Mouse (Mus musculus): ENCODE data around the gene Nek8. TPM values are rescaled to one million over a fixed set of nuclear protein-coding genes. Genes with fewer than 3 reads are reported as not detected.
A peak's percentile ranks its signal among the peaks of the same experiment; 100 is the strongest.
"Not testable (repeated sequence)": the region's sequence is repeated elsewhere in the genome, so short reads cannot be mapped to it uniquely, and the experiment has no call there.

The Nek8 gene
- polyA plus RNA-seq, 1 experiment from 2014 or later = 17.5 TPM

GRCm38 (mm10) chr11:78153778-78154177, 22.7 kb downstream of the Nek8 start:
- no peaks in the 10 kb centered on the region for H3K9me3 ChIP-seq
- peaks cover 86% of the 10 kb centered on the region for H3K36me3 ChIP-seq
- 0 out of 2 replicates have a peak, but pooled peaks cover 5% of the 10 kb centered on the region for H3K4me1 ChIP-seq
- no peaks in the 10 kb centered on the region for H3K27me3 ChIP-seq
- no peak overlapping the region for H3K4me2 ChIP-seq (replicated peaks)
- ATAC-seq (ENCODE audit: insufficient number of reproducible peaks, insufficient read depth, low FRiP score, low TSS enrichment) = peak; percentile 64; the same call in 1 of the 2 replicates
- 91% methylated on average over 13 of the region's 13 CpGs for WGBS
- no peak overlapping the region for H3K4me3 ChIP-seq
- H3K9ac ChIP-seq = no peak overlapping the region
- H3K27ac ChIP-seq = 0 out of 2 replicates have a peak overlapping the region, but pooled peaks have one; percentile 1

GRCm38 (mm10) chr11:78152299-78153231, 23.9 kb downstream of the Nek8 start:
- no peak for ATAC-seq (ENCODE audit: insufficient number of reproducible peaks, insufficient read depth, low FRiP score, low TSS enrichment)
- Histone ChIP-seq H3K9me3 (no peaks in the 10 kb centered on the region), H3K9ac (no peak overlapping the region), H3K27ac (no peak overlapping the region), H3K4me1 (0 out of 2 replicates have a peak, but pooled peaks cover 5% of the 10 kb centered on the region), H3K36me3 (peaks cover 85% of the 10 kb centered on the region), H3K4me3 (no peak overlapping the region), H3K27me3 (no peaks in the 10 kb centered on the region), H3K4me2 (replicated peaks) (no peak overlapping the region)
- WGBS = 70% methylated on average over 9 of the region's 9 CpGs

- no peak for ATAC-seq (ENCODE audit: insufficient number of reproducible peaks, insufficient read depth, low FRiP score, low TSS enrichment)
- no peaks in the 10 kb centered on the region for H3K9me3 ChIP-seq
- 0 out of 2 replicates have a peak, but pooled peaks cover 5% of the 10 kb centered on the region for H3K4me1 ChIP-seq
- 22% methylated on average over 1 of the region's 1 CpGs for WGBS
- peaks cover 86% of the 10 kb centered on the region for H3K36me3 ChIP-seq
- no peak overlapping the region for H3K4me2 ChIP-seq (replicated peaks)
- no peaks in the 10 kb centered on the region for H3K27me3 ChIP-seq
- no peak overlapping the region for H3K27ac ChIP-seq
- no peak overlapping the region for H3K9ac ChIP-seq
- H3K4me3 ChIP-seq = no peak overlapping the region
Observed at GRCm38 (mm10) chr11:78151161-78151560, 25.3 kb downstream of the Nek8 start.

GRCm38 (mm10) chr11:78146707-78147543, 29.6 kb downstream of the Nek8 start:
- H3K9ac ChIP-seq = no peak overlapping the region
- ATAC-seq (ENCODE audit: insufficient number of reproducible peaks, insufficient read depth, low FRiP score, low TSS enrichment) = no peak
- peaks cover 76% of the 10 kb centered on the region for H3K36me3 ChIP-seq
- no peaks in the 10 kb centered on the region for H3K9me3 ChIP-seq
- H3K4me2 ChIP-seq (replicated peaks) = no peak overlapping the region
- WGBS = 77% methylated on average over 6 of the region's 6 CpGs
- H3K27ac ChIP-seq = 0 out of 2 replicates have a peak overlapping the region, but pooled peaks have one; percentile 31
- H3K4me3 ChIP-seq = no peak overlapping the region
- H3K4me1 ChIP-seq = no peaks in the 10 kb centered on the region
- no peaks in the 10 kb centered on the region for H3K27me3 ChIP-seq

GRCm38 (mm10) chr11:78146168-78146567, 30.3 kb downstream of the Nek8 start:
- WGBS = 83% methylated on average over 5 of the region's 5 CpGs
- H3K9ac ChIP-seq = no peak overlapping the region
- H3K9me3 ChIP-seq = no peaks in the 10 kb centered on the region
- H3K27ac ChIP-seq = 0 out of 2 replicates have a peak overlapping the region, but pooled peaks have one; percentile 31
- no peaks in the 10 kb centered on the region for H3K4me1 ChIP-seq
- no peak for ATAC-seq (ENCODE audit: insufficient number of reproducible peaks, insufficient read depth, low FRiP score, low TSS enrichment)
- no peaks in the 10 kb centered on the region for H3K27me3 ChIP-seq
- H3K4me2 ChIP-seq (replicated peaks) = no peak overlapping the region
- no peak overlapping the region for H3K4me3 ChIP-seq
- peaks cover 70% of the 10 kb centered on the region for H3K36me3 ChIP-seq

- H3K9me3 ChIP-seq = no peaks in the 10 kb centered on the region
- no peaks in the 10 kb centered on the region for H3K27me3 ChIP-seq
- no peak overlapping the region for H3K4me3 ChIP-seq
- no peak overlapping the region for H3K9ac ChIP-seq
- H3K27ac ChIP-seq = no peak overlapping the region
- peaks cover 48% of the 10 kb centered on the region for H3K36me3 ChIP-seq
- no peak for ATAC-seq (ENCODE audit: insufficient number of reproducible peaks, insufficient read depth, low FRiP score, low TSS enrichment)
- 83% methylated on average over 2 of the region's 2 CpGs for WGBS
- H3K4me2 ChIP-seq (replicated peaks) = no peak overlapping the region
- H3K4me1 ChIP-seq = no peaks in the 10 kb centered on the region
Observed at GRCm38 (mm10) chr11:78143520-78143919, 33.0 kb downstream of the Nek8 start.

- Histone ChIP-seq H3K27ac (no peak overlapping the region), H3K9me3 (no peaks in the 10 kb centered on the region), H3K4me3 (no peak overlapping the region), H3K36me3 (peaks cover 27% of the 10 kb centered on the region), H3K9ac (no peak overlapping the region), H3K27me3 (no peaks in the 10 kb centered on the region), H3K4me1 (no peaks in the 10 kb centered on the region), H3K4me2 (replicated peaks) (no peak overlapping the region)
- ATAC-seq (ENCODE audit: insufficient number of reproducible peaks, insufficient read depth, low FRiP score, low TSS enrichment) = no peak
- 83% methylated on average over 5 of the region's 5 CpGs for WGBS
Observed at GRCm38 (mm10) chr11:78140665-78141064, 35.8 kb downstream of the Nek8 start.

GRCm38 (mm10) chr11:78138023-78138422, 38.5 kb downstream of the Nek8 start:
- Histone ChIP-seq H3K4me2 (replicated peaks) (no peak overlapping the region), H3K9ac (no peak overlapping the region), H3K27ac (no peak overlapping the region), H3K27me3 (no peaks in the 10 kb centered on the region), H3K9me3 (no peaks in the 10 kb centered on the region), H3K4me3 (no peak overlapping the region), H3K36me3 (peaks cover 2% of the 10 kb centered on the region; the same call in 1 of the 2 replicates), H3K4me1 (no peaks in the 10 kb centered on the region)
- WGBS = 93% methylated on average over 3 of the region's 3 CpGs
- ATAC-seq (ENCODE audit: insufficient number of reproducible peaks, insufficient read depth, low FRiP score, low TSS enrichment) = no peak

GRCm38 (mm10) chr11:78137584-78137983, 38.9 kb downstream of the Nek8 start:
- H3K4me3 ChIP-seq = no peak overlapping the region
- H3K4me1 ChIP-seq = no peaks in the 10 kb centered on the region
- no peak overlapping the region for H3K9ac ChIP-seq
- H3K27me3 ChIP-seq = no peaks in the 10 kb centered on the region
- 80% methylated on average over 4 of the region's 4 CpGs for WGBS
- H3K36me3 ChIP-seq = no peaks in the 10 kb centered on the region
- no peak overlapping the region for H3K4me2 ChIP-seq (replicated peaks)
- no peak overlapping the region for H3K27ac ChIP-seq
- no peak for ATAC-seq (ENCODE audit: insufficient number of reproducible peaks, insufficient read depth, low FRiP score, low TSS enrichment)
- H3K9me3 ChIP-seq = no peaks in the 10 kb centered on the region

GRCm38 (mm10) chr11:78136132-78136531, 40.3 kb downstream of the Nek8 start:
- no peak for ATAC-seq (ENCODE audit: insufficient number of reproducible peaks, insufficient read depth, low FRiP score, low TSS enrichment)
- Histone ChIP-seq H3K4me1 (no peaks in the 10 kb centered on the region), H3K36me3 (no peaks in the 10 kb centered on the region), H3K9me3 (no peaks in the 10 kb centered on the region), H3K4me2 (replicated peaks) (no peak overlapping the region), H3K27ac (no peak overlapping the region), H3K9ac (no peak overlapping the region), H3K4me3 (no peak overlapping the region), H3K27me3 (no peaks in the 10 kb centered on the region)
- WGBS = 86% methylated on average over 1 of the region's 1 CpGs

GRCm38 (mm10) chr11:78135314-78135713, 41.2 kb downstream of the Nek8 start:
- not testable (repeated sequence) for H3K9me3 ChIP-seq; H3K27me3 ChIP-seq; ATAC-seq (ENCODE audit: insufficient number of reproducible peaks, insufficient read depth, low FRiP score, low TSS enrichment); H3K4me1 ChIP-seq; H3K9ac ChIP-seq; H3K4me3 ChIP-seq; H3K36me3 ChIP-seq; H3K4me2 ChIP-seq (replicated peaks); H3K27ac ChIP-seq
- WGBS = 90% methylated on average over 7 of the region's 7 CpGs
